Mouse (Mus musculus): ENCODE data around the gene Alg5. TPM values are rescaled to one million over a fixed set of nuclear protein-coding genes. Genes with fewer than 3 reads are reported as not detected.

Gene Alg5
- total RNA-seq, 2 experiments from 2014 or later, result 17.0 to 19.3 TPM

- intact Hi-C loops (cut with DNase I), result no loop called here
- DNase-seq (ENCODE audit: low spot score in 2 of 2), result no peak
Observed at GRCm38 (mm10) chr3:54773613-54774012, 38.3 kb downstream of the Alg5 start.

DNA sequence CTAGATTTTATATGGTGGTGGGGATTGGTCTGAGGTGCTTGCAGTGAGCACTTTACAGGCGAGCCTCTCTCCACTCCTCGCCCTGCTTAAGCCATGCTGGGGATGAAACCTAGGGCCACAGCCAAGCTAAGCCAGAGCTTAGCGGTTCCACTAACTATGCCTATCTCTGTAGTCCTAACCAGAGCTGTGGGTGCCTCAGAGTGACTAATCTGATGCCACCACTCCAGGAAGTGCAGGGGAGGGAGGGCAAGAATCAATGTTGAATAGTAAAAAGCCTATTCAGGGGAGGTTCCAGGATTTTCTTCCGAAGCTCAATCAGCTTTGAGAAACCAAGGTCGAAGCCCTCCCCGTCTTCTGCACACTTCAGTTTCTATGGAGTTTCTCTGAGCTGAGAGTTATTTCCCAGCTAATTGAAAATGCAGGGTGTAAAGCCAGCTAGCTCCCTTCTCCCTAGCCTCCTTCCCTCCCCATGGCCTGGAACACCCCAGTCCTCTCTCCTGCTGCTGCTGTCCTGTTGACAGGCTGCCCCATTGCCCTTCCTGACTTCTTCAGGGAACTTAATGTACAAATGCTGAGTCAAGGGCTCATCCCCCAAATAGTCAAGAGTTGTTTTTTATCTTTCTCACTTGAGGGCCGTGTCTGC, 40.8 kb downstream of the Alg5 start:
- no peak for DNase-seq (ENCODE audit: low spot score in 2 of 2)

DNA sequence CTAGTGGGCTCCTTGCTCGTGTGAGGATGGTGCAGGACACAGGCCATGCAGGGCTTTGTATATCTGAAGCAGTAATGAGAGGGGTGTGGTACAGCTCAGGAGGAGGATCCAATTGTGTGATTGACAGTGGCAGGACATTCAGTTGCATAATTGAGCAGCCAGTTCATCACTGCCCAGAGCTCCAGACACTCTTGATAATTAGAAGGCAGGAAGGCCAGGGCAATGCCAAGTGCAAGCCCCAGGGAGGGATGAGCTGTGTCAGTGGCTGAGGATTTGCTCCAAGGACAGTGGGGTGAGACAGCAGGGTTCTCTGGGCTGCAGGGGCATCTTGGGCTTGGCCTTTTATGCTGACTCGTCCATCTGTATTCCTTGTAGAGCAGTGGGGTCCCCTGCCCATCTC, 55.3 kb downstream of the Alg5 start:
- intact Hi-C loops (cut with DNase I), result no loop called here
- no peak for DNase-seq (ENCODE audit: low spot score in 2 of 2)

More for the DNA sequence above, 40.8 kb downstream of the Alg5 start:
- intact Hi-C loops (cut with DNase I), result no loop called here

- no peak for DNase-seq (ENCODE audit: low spot score in 2 of 2)
- intact Hi-C loops (cut with DNase I), result no loop called here
Observed at GRCm38 (mm10) chr3:54791822-54792677, 56.7 kb downstream of the Alg5 start.

GRCm38 (mm10) chr3:54793762-54794161, 58.4 kb downstream of the Alg5 start:
- intact Hi-C loops (cut with DNase I), result no loop called here
- no peak for DNase-seq (ENCODE audit: low spot score in 2 of 2)

GRCm38 (mm10) chr3:54795379-54795778, 60.0 kb downstream of the Alg5 start:
- intact Hi-C loops (cut with DNase I), result no loop called here
- no peak for DNase-seq (ENCODE audit: low spot score in 2 of 2)

- DNase-seq (ENCODE audit: low spot score in 2 of 2), result no peak
- intact Hi-C loops (cut with DNase I), result no loop called here
Observed at GRCm38 (mm10) chr3:54795806-54796205, 60.5 kb downstream of the Alg5 start.

DNA sequence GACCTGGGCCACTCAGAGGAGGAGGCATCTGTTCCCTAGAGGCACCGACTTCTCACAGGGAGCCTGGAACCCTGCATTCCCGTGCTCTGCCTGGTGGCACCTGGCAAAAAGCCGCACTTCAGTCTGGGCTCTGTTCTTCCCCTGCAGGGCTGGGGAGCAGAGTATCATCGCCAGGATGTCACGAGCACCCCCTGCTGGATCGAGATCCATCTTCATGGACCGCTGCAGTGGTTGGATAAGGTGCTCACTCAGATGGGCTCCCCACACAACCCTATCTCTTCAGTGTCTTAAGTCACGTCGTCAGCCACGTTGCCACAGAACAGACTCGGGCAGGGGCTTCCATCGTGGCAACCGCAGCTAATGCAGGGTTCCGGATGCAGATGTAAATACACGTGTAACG, 61.9 kb downstream of the Alg5 start:
- intact Hi-C loops (cut with DNase I), result no loop called here
- DNase-seq (ENCODE audit: low spot score in 2 of 2), result peak; percentile 17 to 48

Other genes starting within 250 kb of the Alg5 start
- gene Supt20, start 42.7 kb upstream of the Alg5 start, total RNA-seq (2021), result 10 to 100 TPM; 30.3 to 52.3 TPM
- gene Gm21958, start 21.2 kb upstream of the Alg5 start, total RNA-seq (2021), result not detected
- 10 to 100 TPM; 24.2 to 26.8 TPM for gene Exosc8, start 146 bp upstream of the Alg5 start, total RNA-seq (2021)
- 1 to 10 TPM; 7.3 to 8.1 TPM for gene Smad9, start 20.0 kb downstream of the Alg5 start, total RNA-seq (2021)
- gene Rfxap, start 72.3 kb downstream of the Alg5 start, total RNA-seq (2021), result 10 to 100 TPM; 47.1 to 50.2 TPM
- gene Sertm1, start 180.3 kb downstream of the Alg5 start, total RNA-seq (2021), result 10 to 100 TPM; 29.6 to 32.5 TPM